Mouse (Mus musculus) C2C12 (cell line): ENCODE measurements around the gene Tex2.

ENCODE experiments used
- CEBPB ChIP-seq: IDR thresholded peaks from one replicate; pipeline ENCODE4 v1.6.1; 2011; ENCODE audit warnings: low read depth, mild to moderate bottlenecking, control low read depth, moderate library complexity
- FOSL1 ChIP-seq: IDR thresholded peaks from one replicate; pipeline ENCODE4 v1.8.0; 2011; ENCODE audit warnings: mild to moderate bottlenecking, low read length; ENCODE audit not compliant: poor library complexity, insufficient read depth, severe bottlenecking

DNA sequence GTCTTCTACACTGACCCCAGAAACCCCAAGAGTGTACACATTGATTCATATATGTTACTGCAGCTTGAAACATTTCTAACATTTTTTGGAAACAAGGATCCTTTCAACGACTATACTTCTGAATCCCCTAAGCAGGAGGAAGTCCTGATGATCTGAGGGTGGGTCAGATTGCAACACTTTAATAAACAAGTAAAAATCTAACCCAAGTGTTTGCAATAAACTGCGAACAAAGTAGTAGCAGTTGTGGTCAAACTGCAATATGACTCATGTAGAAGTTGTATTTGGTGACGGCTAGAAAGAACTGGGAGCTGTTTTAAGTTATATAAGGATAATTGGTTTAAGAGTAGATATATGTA lies 132.7 kb downstream of the Tex2 start:
- TF ChIP-seq FOSL1 (no peak), CEBPB (peak; percentile 97)
